Mouse (Mus musculus): ENCODE results near the gene Aif1.

DNA sequence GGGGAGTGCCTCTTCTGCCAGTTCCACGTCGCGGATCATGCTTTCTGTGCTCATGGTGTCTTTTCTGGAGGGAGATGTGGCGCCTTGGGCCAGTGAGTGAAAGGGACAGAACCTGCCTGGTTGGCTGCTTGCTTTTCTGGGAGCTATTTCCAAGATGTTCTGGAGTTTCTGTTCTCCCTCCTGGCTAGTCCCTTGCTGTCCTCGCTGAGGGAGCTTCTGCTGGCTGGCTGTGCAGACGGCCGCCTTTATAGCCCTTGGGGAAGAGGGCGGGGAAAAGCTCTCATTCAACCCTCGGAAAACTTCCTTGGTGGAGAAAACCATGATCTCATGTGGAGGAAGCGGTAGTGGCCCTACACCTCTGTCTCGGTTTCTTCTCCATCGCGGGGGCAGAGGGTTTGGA is 25.9 kb upstream of the Aif1 start, which contains the start of gene Tnf:
- TF ChIP-seq CTCF (IDR thresholded peaks at IDR 0.05; ENCODE audit: extremely low read depth, insufficient read depth, low read length) = no peak
- no peak for TF ChIP-seq POLR2A (IDR thresholded peaks at IDR 0.05; ENCODE audit: extremely low read depth, insufficient read depth, low read length)
